Mouse (Mus musculus): ENCODE measurements around the gene Ager. TPM values are rescaled to one million over a fixed set of nuclear protein-coding genes. Genes with fewer than 3 reads are reported as not detected.

Gene Ager
- polyA plus RNA-seq, 1 experiment from 2014 or later, result 2.2 TPM

DNA sequence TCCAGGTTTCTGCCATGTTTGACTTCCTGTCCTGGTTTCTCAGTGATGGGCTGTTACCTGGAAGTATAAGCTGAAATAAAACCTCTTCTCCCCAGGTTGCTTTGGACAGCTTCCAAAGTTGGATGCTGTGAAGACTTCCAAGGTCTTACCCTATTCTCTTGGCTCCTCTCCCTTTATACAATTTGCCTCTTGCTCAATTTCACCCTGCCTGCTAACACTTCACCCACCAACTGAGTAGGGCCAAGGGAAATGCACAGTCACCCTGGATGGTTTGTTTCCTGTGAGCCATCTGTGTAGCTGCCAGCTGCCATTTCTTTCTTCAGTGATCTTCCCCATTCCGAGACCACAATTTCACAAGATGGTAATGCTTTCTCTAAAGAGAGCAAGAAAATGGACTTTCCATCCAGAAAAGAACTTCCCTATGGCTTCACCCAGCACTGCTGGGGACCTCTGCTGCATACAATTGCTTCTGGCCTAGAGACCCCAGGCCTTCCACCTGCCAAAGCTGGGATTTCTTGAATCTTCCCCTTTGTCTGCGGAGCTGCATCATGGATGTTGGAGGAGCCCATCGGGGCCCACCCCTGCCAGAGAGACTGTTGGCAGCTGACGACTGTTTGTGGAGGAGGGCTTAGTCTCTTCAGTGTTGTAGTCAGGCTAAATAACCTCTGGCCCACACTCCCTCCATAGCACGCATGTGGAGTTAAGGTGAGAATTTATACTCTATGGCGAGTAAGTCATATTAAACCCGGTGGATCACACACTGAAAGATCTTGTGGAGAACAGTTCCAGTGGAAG lies 42.0 kb downstream of the Ager start:
- whole genome bisulfite sequencing, result 84% methylated on average over 7 of the region's 7 CpGs

DNA sequence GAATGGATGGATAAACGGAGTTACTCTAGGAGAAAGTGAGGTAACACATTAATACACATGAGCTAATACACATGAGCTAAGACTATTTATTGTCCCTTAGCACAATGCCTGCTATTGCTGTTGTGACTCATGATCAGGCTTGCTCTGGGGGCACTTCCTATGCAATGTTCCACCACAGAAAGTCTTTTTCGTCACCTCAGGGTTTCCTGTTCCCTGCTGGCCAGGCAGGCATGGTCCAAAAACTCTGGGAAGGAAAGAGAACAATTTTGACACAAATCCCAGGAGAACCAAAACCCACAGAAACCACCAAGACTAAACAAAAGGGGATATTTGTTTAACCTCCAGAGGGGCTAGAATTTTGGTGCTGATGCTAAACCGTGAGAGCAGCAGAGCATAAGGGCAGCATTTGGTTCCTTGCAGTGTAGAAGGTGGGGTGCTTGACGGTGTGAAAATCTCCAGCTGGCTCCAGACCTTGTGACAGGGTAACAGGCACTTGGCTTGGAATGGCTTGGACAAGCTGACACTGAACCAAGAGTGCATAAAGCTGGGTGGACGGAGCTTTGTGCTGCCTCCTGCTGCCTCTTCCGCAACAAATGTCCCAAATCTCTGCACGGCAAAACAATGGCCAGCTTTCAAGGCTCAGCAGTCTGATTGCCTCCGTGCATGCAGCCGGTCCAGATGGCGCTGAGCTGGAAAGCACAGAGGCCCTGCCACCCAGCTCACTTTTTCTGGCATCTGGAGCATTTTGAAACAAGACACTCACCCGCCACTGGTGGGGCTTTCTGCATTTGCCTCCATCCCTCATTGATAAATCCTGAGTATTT lies 43.3 kb downstream of the Ager start:
- H3K9ac ChIP-seq (replicated peaks), result peak overlapping the region; percentile 34
- H3K36me3 ChIP-seq, result no peaks in the 10 kb centered on the region
- H3K9me3 ChIP-seq, result no peaks in the 10 kb centered on the region
- H3K4me2 ChIP-seq (replicated peaks), result no peak overlapping the region
- H3K4me1 ChIP-seq (replicated peaks), result peaks cover 29% of the 10 kb centered on the region
- no peak overlapping the region for H3K4me3 ChIP-seq (replicated peaks)
- peak overlapping the region; percentile 82 for H3K27ac ChIP-seq
- ATAC-seq, result peak; percentile 32; the same call in 1 of the 2 replicates
- WGBS, result 11% methylated on average over 11 of the region's 11 CpGs
- no peaks in the 10 kb centered on the region; the same call in 1 of the 2 replicates for H3K27me3 ChIP-seq

More for the DNA sequence above, 42.0 kb downstream of the Ager start:
- H3K4me3 ChIP-seq (replicated peaks), result no peak overlapping the region
- no peaks in the 10 kb centered on the region for H3K9me3 ChIP-seq
- ATAC-seq, result no peak
- H3K4me1 ChIP-seq (replicated peaks), result peaks cover 17% of the 10 kb centered on the region
- 0 out of 2 replicates have a peak overlapping the region, but pooled peaks have one; percentile 34 for H3K9ac ChIP-seq (replicated peaks)
- H3K36me3 ChIP-seq, result no peaks in the 10 kb centered on the region
- H3K27me3 ChIP-seq, result no peaks in the 10 kb centered on the region; the same call in 1 of the 2 replicates
- 0 out of 2 replicates have a peak overlapping the region, but pooled peaks have one; percentile 12 for H3K27ac ChIP-seq
- no peak overlapping the region for H3K4me2 ChIP-seq (replicated peaks)

DNA sequence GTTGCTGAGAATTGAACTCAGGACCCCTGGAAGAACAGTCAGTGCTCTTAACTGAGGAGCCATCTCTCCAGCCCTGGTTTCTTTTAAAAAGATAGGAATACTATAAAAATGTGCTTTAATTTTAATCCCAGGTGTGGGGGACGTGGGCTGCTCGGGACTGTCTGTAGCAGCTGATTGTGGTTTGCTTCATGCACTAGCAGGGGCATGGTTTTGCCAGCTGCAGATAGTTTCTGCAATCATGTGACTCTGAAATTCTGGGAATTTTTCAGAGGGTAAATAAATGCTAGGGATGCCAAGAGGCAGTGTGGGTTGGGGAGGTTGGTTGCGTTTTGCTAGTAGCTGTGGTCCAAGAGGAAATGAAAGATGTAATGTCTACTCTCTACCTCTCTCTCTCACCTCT lies 44.3 kb downstream of the Ager start:
- Histone ChIP-seq H3K9me3 (no peaks in the 10 kb centered on the region), H3K9ac (replicated peaks) (no peak overlapping the region), H3K4me3 (replicated peaks) (no peak overlapping the region), H3K27ac (no peak overlapping the region), H3K4me1 (replicated peaks) (peaks cover 35% of the 10 kb centered on the region), H3K36me3 (no peaks in the 10 kb centered on the region), H3K4me2 (replicated peaks) (no peak overlapping the region), H3K27me3 (no peaks in the 10 kb centered on the region)
- ATAC-seq, result no peak
- WGBS, result 90% methylated on average over 3 of the region's 3 CpGs

DNA sequence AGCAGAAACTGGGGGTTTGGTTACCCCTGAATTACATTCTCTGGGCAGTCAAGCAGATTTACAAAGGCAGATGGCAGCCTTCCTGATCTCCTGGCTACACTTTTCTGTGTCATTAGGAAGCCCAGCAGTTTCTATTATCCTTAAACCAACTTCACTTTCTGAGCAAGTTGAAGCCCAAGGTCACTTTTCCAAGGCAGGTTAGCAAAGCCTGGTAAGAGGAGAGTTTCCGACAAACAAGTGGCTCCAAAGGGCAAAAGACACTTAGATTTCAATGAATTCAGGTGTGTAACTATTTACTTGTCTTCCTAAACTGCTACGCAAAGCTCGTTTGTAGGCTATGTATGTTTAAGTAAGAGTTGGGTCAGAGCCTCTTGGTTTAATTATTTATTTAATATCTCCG lies 45.7 kb downstream of the Ager start:
- no peak for ATAC-seq
- Histone ChIP-seq H3K4me1 (replicated peaks) (peaks cover 45% of the 10 kb centered on the region), H3K9me3 (no peaks in the 10 kb centered on the region), H3K4me3 (replicated peaks) (no peak overlapping the region), H3K27me3 (no peaks in the 10 kb centered on the region), H3K27ac (no peak overlapping the region), H3K4me2 (replicated peaks) (no peak overlapping the region), H3K36me3 (no peaks in the 10 kb centered on the region), H3K9ac (replicated peaks) (no peak overlapping the region)
- 95% methylated on average over 4 of the region's 4 CpGs for WGBS

DNA sequence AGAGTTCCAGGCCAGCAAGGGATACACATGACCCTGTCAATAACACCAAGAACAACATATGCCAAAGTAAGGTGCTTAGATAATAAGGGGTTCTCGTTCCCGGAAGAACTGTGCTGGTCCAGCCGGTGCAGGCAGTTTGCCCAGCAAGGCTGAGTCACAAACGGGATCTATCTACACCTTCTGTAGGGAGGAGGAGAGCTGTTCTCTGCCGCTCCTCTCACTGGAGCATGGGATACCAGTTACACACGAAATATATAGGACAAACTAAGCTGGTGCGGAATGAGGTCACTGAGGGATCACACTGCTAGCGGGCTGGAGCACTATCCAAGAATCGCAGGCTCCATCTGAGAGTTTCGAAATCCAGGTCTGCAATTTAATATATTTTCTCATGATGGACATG lies 46.3 kb downstream of the Ager start:
- Histone ChIP-seq H3K4me1 (replicated peaks) (peaks cover 48% of the 10 kb centered on the region), H3K4me3 (replicated peaks) (no peak overlapping the region), H3K9me3 (no peaks in the 10 kb centered on the region), H3K27ac (no peak overlapping the region), H3K9ac (replicated peaks) (no peak overlapping the region), H3K27me3 (no peaks in the 10 kb centered on the region), H3K4me2 (replicated peaks) (no peak overlapping the region), H3K36me3 (no peaks in the 10 kb centered on the region)
- 84% methylated on average over 10 of the region's 10 CpGs for whole genome bisulfite sequencing
- no peak for ATAC-seq

DNA sequence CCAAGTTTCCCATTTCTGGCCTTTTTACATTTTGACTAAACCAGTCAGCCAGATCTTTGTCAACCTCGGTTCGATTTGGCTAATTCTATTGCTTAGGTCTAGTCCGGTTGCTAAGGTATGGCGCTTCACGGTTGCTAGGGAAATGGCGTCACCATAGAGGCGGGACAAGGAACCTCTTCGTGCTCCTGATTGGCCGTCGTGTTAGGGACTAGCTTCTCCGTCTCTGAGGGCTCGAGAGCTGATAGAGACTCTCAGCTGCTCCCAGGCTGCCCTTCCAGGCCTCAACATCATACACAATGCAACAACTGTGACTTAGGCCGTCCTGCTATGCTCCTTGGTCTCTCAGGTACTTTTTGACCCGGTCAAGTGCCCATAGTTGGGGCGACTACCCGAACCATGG lies 46.9 kb downstream of the Ager start, which contains the start of gene Fkbpl:
TSS of gene Fkbpl (plus strand) at position 157 of the 400 bp plus-strand sequence.
- Histone ChIP-seq H3K4me3 (replicated peaks) (peak within 1 kb of the TSS; percentile 62), H3K4me2 (replicated peaks) (peak within 1 kb of the TSS; percentile 91), H3K36me3 (peaks cover 6% of the 10 kb centered on the region), H3K9me3 (no peaks in the 10 kb centered on the region), H3K27ac (peak within 1 kb of the TSS; percentile 65), H3K9ac (replicated peaks) (peak within 1 kb of the TSS; percentile 72), H3K4me1 (replicated peaks) (peaks cover 47% of the 10 kb centered on the region), H3K27me3 (no peaks in the 10 kb centered on the region)
- peak; percentile 67 for ATAC-seq
- 1% methylated on average over 16 of the region's 16 CpGs for WGBS

DNA sequence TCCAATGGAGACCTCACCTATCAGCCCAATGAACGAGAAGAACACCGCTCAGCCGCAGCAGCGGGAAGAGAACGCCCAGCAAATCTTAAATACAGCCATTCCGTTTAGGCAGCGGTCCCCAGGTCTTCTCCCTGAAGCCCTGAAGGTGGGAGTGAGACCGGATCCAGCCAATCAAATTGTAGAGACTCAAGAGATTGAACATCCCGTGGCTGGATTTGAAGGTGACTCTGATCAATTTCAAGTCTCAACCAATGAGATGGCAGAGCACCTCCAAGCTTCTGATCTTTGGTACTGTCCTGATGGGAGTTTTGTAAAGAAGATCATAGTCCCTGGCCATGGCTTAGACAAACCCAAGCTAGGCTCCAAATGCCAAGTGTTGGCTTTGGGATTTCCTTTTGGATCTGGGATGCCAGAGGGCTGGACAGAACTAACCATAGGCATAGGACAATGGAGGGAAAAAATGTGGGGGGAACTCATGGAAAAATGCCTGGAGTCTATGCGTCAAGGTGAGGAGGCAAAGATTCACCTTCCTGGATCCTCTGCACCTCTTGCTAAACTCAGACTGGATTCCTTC lies 47.7 kb downstream of the Ager start:
- Histone ChIP-seq H3K9ac (replicated peaks) (peak overlapping the region; percentile 72), H3K27ac (peak overlapping the region; percentile 65; the same call in 1 of the 2 replicates)

DNA sequence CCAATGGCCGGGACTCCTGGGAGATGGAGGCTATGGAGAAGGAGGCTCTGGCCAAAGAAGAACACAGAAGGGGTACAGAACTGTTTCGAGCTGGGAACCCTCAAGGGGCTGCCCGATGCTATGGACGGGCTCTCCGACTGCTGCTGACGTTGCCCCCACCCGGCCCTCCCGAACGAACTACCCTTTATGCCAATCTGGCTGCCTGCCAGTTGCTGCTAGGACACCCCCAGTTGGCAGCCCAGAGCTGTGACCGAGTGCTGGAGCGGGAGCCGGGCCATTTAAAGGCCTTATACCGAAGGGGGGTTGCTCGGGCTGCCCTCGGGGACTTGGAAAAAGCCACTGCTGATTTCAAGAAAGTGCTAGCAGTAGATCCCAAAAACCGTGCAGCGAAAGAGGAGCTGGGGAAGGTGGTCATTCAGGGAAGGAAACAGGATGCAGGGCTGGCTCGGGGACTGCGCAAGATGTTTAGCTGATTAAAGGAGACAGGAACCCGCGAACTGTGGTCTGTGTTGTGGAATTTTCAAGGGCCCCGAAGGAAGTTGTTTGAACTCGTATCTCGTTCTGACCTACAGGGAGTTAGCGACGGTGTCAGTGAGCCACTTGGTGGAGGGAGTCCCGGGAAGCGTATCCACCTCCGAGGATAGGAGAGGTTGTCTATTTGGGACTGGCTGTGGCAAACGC lies 48.3 kb downstream of the Ager start:
- peak overlapping the region; percentile 97 for H3K4me3 ChIP-seq (replicated peaks)

More for the DNA sequence above, 47.7 kb downstream of the Ager start:
- WGBS, result 50% methylated on average over 10 of the region's 10 CpGs
- Histone ChIP-seq H3K4me3 (replicated peaks) (peak overlapping the region; percentile 62), H3K36me3 (peaks cover 14% of the 10 kb centered on the region), H3K9me3 (no peaks in the 10 kb centered on the region), H3K4me2 (replicated peaks) (peak overlapping the region; percentile 91), H3K27me3 (no peaks in the 10 kb centered on the region), H3K4me1 (replicated peaks) (peaks cover 43% of the 10 kb centered on the region)
- no peak for ATAC-seq

DNA sequence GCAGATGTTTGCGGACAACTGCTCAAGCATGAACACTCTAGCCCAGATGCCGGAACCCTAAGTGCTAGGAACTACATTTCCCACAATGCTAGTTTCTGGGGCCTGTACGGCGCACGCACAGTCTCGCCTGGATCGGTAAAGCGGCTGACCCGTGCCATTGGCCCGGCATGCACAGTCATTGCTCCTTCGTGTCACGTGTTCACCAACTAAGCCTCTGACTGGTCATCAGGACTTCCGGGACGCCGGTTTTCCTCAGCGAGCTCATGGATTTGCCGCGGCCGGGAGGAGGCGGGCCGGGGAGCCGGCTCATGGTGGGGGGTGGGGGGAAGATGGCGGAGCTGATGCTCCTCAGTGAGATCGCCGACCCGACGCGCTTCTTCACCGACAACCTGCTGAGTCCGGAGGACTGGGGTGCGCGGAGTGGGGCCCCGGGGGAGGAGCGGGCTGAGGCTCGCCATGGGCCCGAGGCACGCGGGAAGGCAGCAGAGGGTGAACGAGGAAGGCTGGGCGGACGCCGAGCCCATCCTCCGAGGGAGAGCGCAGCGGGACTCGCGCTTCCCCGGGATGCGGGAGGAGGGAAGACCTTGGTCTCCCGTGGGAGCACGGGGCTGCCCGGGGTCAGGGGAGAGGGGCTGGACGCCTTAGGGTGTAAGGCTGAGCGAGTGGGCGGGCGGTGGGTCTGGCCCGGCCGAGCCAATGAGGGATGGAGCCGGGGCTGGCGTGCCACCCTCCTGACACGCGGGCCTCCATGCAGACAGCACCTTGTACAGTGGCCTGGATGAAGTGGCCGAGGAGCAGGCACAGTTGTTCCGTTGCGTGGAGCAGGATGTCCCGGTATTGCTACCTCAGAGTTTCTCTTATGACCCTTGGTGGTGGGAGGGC lies 49.5 kb downstream of the Ager start, which contains the start of gene Atf6b:
TSS of gene Atf6b (plus strand) at position 241 of the 882 bp plus-strand sequence.
- Histone ChIP-seq H3K4me3 (replicated peaks) (peak within 1 kb of the TSS; percentile 97), H3K4me1 (replicated peaks) (peaks cover 31% of the 10 kb centered on the region), H3K4me2 (replicated peaks) (peak within 1 kb of the TSS; percentile 91), H3K27me3 (no peaks in the 10 kb centered on the region), H3K9ac (replicated peaks) (peak within 1 kb of the TSS; percentile 98), H3K36me3 (peaks cover 32% of the 10 kb centered on the region), H3K9me3 (no peaks in the 10 kb centered on the region), H3K27ac (peak within 1 kb of the TSS; percentile 86)
- ATAC-seq, result peak; percentile 96
- 1% methylated on average over 64 of the region's 66 CpGs for WGBS

More for the DNA sequence above, 48.3 kb downstream of the Ager start:
- ATAC-seq, result no peak
- Histone ChIP-seq H3K4me1 (replicated peaks) (peaks cover 37% of the 10 kb centered on the region), H3K27me3 (no peaks in the 10 kb centered on the region), H3K4me2 (replicated peaks) (peak overlapping the region; percentile 91), H3K27ac (no peak overlapping the region), H3K9ac (replicated peaks) (0 out of 2 replicates have a peak overlapping the region, but pooled peaks have one; percentile 72), H3K36me3 (peaks cover 20% of the 10 kb centered on the region), H3K9me3 (no peaks in the 10 kb centered on the region)
- WGBS, result 90% methylated on average over 30 of the region's 30 CpGs

DNA sequence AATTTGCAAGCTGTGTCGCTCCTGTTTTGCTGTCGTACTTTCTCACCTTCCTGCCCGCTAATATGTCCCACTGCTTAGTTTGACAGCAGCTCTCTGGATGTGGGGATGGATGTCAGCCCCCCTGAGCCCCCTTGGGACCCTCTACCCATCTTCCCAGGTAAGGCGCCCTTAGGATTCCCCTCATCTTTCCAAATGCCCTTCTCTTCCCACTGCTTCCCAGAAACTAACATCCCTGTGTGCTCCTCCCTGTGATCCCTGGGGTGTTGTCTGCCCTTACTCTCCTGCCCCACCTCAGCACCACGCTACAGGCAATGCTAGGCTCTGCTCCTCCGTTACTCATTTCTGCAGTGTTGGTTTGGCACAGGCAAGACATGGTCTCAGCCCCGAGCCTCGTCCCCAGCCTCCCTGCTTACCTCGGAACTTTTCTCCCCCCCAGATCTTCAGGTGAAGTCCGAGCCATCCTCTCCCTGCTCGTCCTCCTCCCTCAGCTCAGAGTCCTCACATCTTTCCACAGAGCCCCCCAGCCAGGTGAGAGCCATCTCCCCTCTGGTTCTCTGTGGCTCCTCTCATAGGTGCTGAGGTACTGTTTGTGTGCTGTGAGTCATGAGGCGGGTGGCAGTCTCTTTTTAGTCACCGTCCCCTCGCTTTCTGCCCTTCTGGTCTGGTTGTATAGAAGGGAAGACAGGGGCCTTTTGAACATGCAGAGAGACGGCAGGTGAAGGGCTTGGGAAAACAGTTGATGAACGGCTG lies 50.7 kb downstream of the Ager start:
- H3K4me3 ChIP-seq (replicated peaks), result peak overlapping the region; percentile 97
- no peaks in the 10 kb centered on the region for H3K9me3 ChIP-seq
- peak overlapping the region; percentile 98 for H3K9ac ChIP-seq (replicated peaks)
- no peak overlapping the region for H3K27ac ChIP-seq
- H3K4me2 ChIP-seq (replicated peaks), result peak overlapping the region; percentile 91
- H3K36me3 ChIP-seq, result peaks cover 43% of the 10 kb centered on the region
- ATAC-seq, result no peak
- WGBS, result 86% methylated on average over 16 of the region's 16 CpGs
- H3K27me3 ChIP-seq, result no peaks in the 10 kb centered on the region
- peaks cover 31% of the 10 kb centered on the region for H3K4me1 ChIP-seq (replicated peaks)
